Mouse (Mus musculus) kidney, embryonic 14.5 days (tissue): ENCODE data around the gene Pik3r1. TPM values are rescaled to one million over a fixed set of nuclear protein-coding genes. Genes with fewer than 3 reads are reported as not detected.

ENCODE experiments used
- ATAC-seq: fragments of 200-750 bp; cut with Nextera tagmentation; 2 replicates; pipeline ENCODE4 v1.8.0; 2017; ENCODE audit warnings: moderate number of reproducible peaks, mild to moderate bottlenecking, moderate TSS enrichment, moderate library complexity; ENCODE audit not compliant: low FRiP score, low TSS enrichment
- H3K27ac ChIP-seq: fragments of 300-500 bp; sonication (generic); 2 replicates; pipeline ENCODE4 v1.5.1; 2014; ENCODE audit warnings: low read depth, mild to moderate bottlenecking, low read length, moderate library complexity, mixed read lengths
- H3K27me3 ChIP-seq: fragments of 300-500 bp; sonication (generic); 2 replicates; pipeline ENCODE4 v1.6.1; 2014; ENCODE audit warnings: mild to moderate bottlenecking, low read length; ENCODE audit not compliant: control insufficient read depth, insufficient read depth
- H3K36me3 ChIP-seq: fragments of 300-500 bp; sonication (generic); 2 replicates; pipeline ENCODE4 v1.6.1; 2014; ENCODE audit warnings: low read length, mixed read lengths; ENCODE audit not compliant: control insufficient read depth, insufficient read depth
- H3K4me1 ChIP-seq: fragments of 300-500 bp; sonication (generic); 2 replicates; pipeline ENCODE4 v1.6.1; 2014; ENCODE audit warnings: low read length, mixed read lengths; ENCODE audit not compliant: control insufficient read depth, insufficient read depth
- H3K4me2 ChIP-seq: fragments of 300-500 bp; sonication (generic); replicated peaks from 2 replicates; pipeline ENCODE4 v1.6.1; 2014; ENCODE audit warnings: low read depth, mild to moderate bottlenecking, low read length
- H3K4me3 ChIP-seq: fragments of 300-500 bp; sonication (generic); 2 replicates; pipeline ENCODE4 v1.5.1; 2014; ENCODE audit warnings: mild to moderate bottlenecking, low read length
- H3K9ac ChIP-seq: fragments of 300-500 bp; sonication (generic); 2 replicates; pipeline ENCODE4 v1.6.1; 2014; ENCODE audit warnings: low read depth, mild to moderate bottlenecking, low read length, moderate library complexity
- H3K9me3 ChIP-seq: fragments of 300-500 bp; sonication (generic); 2 replicates; pipeline ENCODE4 v1.6.1; 2016; ENCODE audit warnings: low read length; ENCODE audit not compliant: control insufficient read depth
- WGBS: fragments of 180-500 bp; shearing (Covaris S2); extraction: QIAGEN DNeasy Blood & Tissue Kit; methylation state at CpG from one replicate; pipeline ENCODE4 v1.1.7; 2014; 5-methylcytosine and 5-hydroxymethylcytosine counted together
- polyA plus RNA-seq: library from polyadenylated mRNA; unstranded; fragments of >200 nt; fragmentation: Nextera tagmentation; extraction: Ambion mirVana; gene quantifications from 2 replicates; pipeline ENCODE4 v1.2.1, GENCODE M21; 2014

The Pik3r1 gene
- 34.9 and 63.2 TPM in 2 replicates for polyA plus RNA-seq

- H3K4me2 ChIP-seq, result peak within 1 kb of the TSS; percentile 84
- peak within 1 kb of the TSS; percentile 91 for H3K9ac ChIP-seq
- H3K27me3 ChIP-seq, result no peaks in the 10 kb centered on the region
- under 1% methylated on average over 64 of the region's 76 CpGs for whole genome bisulfite sequencing
- peaks cover 28% of the 10 kb centered on the region for H3K4me1 ChIP-seq
- no peaks in the 10 kb centered on the region for H3K36me3 ChIP-seq
- H3K9me3 ChIP-seq, result no peaks in the 10 kb centered on the region
- peak; percentile 96 for ATAC-seq
- peak within 1 kb of the TSS; percentile 92 for H3K4me3 ChIP-seq
- peak within 1 kb of the TSS; percentile 97 for H3K27ac ChIP-seq
Measured at GRCm38 (mm10) chr13:101767809-101768629, at the start of gene Pik3r1. Pik3r1 (minus strand) TSS chr13:101768217.

- Histone ChIP-seq H3K27me3 (no peaks in the 10 kb centered on the region), H3K9me3 (no peaks in the 10 kb centered on the region), H3K9ac (no peak overlapping the region), H3K4me3 (no peak overlapping the region), H3K36me3 (no peaks in the 10 kb centered on the region), H3K27ac (no peak overlapping the region), H3K4me2 (no peak overlapping the region), H3K4me1 (no peaks in the 10 kb centered on the region)
- peak; percentile 77 for ATAC-seq
- 27% methylated on average over 10 of the region's 10 CpGs for WGBS
Measured at GRCm38 (mm10) chr13:101813267-101813900, 45.4 kb upstream of the Pik3r1 start.

GRCm38 (mm10) chr13:101812341-101812740 lies 44.3 kb upstream of the Pik3r1 start:
- 49% methylated on average over 5 of the region's 5 CpGs for WGBS
- H3K27ac ChIP-seq, result peak overlapping the region; percentile 43; the same call in 1 of the 2 replicates
- ATAC-seq, result no peak
- no peaks in the 10 kb centered on the region for H3K27me3 ChIP-seq
- H3K9me3 ChIP-seq, result no peaks in the 10 kb centered on the region
- no peak overlapping the region for H3K4me3 ChIP-seq
- no peaks in the 10 kb centered on the region for H3K36me3 ChIP-seq
- H3K9ac ChIP-seq, result no peak overlapping the region
- H3K4me2 ChIP-seq, result no peak overlapping the region; the same call in 1 of the 2 replicates
- no peaks in the 10 kb centered on the region for H3K4me1 ChIP-seq

- H3K4me2 ChIP-seq, result no peak overlapping the region; the same call in 1 of the 2 replicates
- no peaks in the 10 kb centered on the region for H3K9me3 ChIP-seq
- ATAC-seq, result peak; percentile 76
- H3K4me1 ChIP-seq, result no peaks in the 10 kb centered on the region
- peak overlapping the region; percentile 43; the same call in 1 of the 2 replicates for H3K27ac ChIP-seq
- WGBS, result 16% methylated on average over 9 of the region's 9 CpGs
- no peaks in the 10 kb centered on the region for H3K27me3 ChIP-seq
- H3K36me3 ChIP-seq, result no peaks in the 10 kb centered on the region
- H3K4me3 ChIP-seq, result no peak overlapping the region
- H3K9ac ChIP-seq, result no peak overlapping the region
Measured at GRCm38 (mm10) chr13:101811882-101812281, 43.9 kb upstream of the Pik3r1 start.

GRCm38 (mm10) chr13:101810667-101811066 lies 42.6 kb upstream of the Pik3r1 start:
- Histone ChIP-seq H3K4me2 (no peak overlapping the region), H3K9ac (no peak overlapping the region), H3K27ac (no peak overlapping the region; the same call in 1 of the 2 replicates), H3K27me3 (no peaks in the 10 kb centered on the region), H3K4me3 (no peak overlapping the region), H3K9me3 (no peaks in the 10 kb centered on the region), H3K4me1 (no peaks in the 10 kb centered on the region), H3K36me3 (no peaks in the 10 kb centered on the region)
- WGBS, result 79% methylated on average over 7 of the region's 7 CpGs
- ATAC-seq, result no peak

- H3K4me3 ChIP-seq, result no peak overlapping the region
- ATAC-seq, result no peak
- H3K27ac ChIP-seq, result no peak overlapping the region
- no peaks in the 10 kb centered on the region for H3K27me3 ChIP-seq
- no peaks in the 10 kb centered on the region for H3K4me1 ChIP-seq
- H3K9ac ChIP-seq, result no peak overlapping the region
- H3K9me3 ChIP-seq, result no peaks in the 10 kb centered on the region
- no peaks in the 10 kb centered on the region for H3K36me3 ChIP-seq
- WGBS, result 76% methylated on average over 3 of the region's 3 CpGs
- no peak overlapping the region for H3K4me2 ChIP-seq
Measured at GRCm38 (mm10) chr13:101809796-101810195, 41.8 kb upstream of the Pik3r1 start.

- H3K9ac ChIP-seq, result no peak overlapping the region
- no peaks in the 10 kb centered on the region for H3K36me3 ChIP-seq
- ATAC-seq, result no peak
- no peak overlapping the region for H3K4me3 ChIP-seq
- no peak overlapping the region for H3K27ac ChIP-seq
- H3K4me2 ChIP-seq, result no peak overlapping the region
- no peaks in the 10 kb centered on the region for H3K27me3 ChIP-seq
- H3K4me1 ChIP-seq, result peaks cover 6% of the 10 kb centered on the region; the same call in 1 of the 2 replicates
- 70% methylated on average over 3 of the region's 3 CpGs for WGBS
- no peaks in the 10 kb centered on the region for H3K9me3 ChIP-seq
Measured at GRCm38 (mm10) chr13:101805559-101806091, 37.6 kb upstream of the Pik3r1 start.

GRCm38 (mm10) chr13:101801372-101802186 lies 33.6 kb upstream of the Pik3r1 start:
- H3K4me3 ChIP-seq, result peak overlapping the region; percentile 36
- H3K36me3 ChIP-seq, result no peaks in the 10 kb centered on the region
- no peak overlapping the region for H3K27ac ChIP-seq
- H3K27me3 ChIP-seq, result no peaks in the 10 kb centered on the region
- no peaks in the 10 kb centered on the region for H3K9me3 ChIP-seq
- H3K4me1 ChIP-seq, result peaks cover 6% of the 10 kb centered on the region; the same call in 1 of the 2 replicates
- peak overlapping the region; percentile 67 for H3K4me2 ChIP-seq
- peak; percentile 73; the same call in 1 of the 2 replicates for ATAC-seq
- 2% methylated on average over 40 of the region's 41 CpGs for WGBS
- peak overlapping the region; percentile 48 for H3K9ac ChIP-seq
